Mouse (Mus musculus) gastrocnemius, adult 18-20 months (tissue): Measurements from ENCODE around the gene Arl15. TPM values are rescaled to one million over a fixed set of nuclear protein-coding genes. Genes with fewer than 3 reads are reported as not detected.

ENCODE experiments used
- DNase-seq: peaks from one replicate; pipeline ENCODE4 v3.0.0; 2021; ENCODE audit warnings: low spot score
- total RNA-seq, 2 experiments: library from RNA; stranded (reverse); gene quantifications; 2 replicates each; pipeline ENCODE4 v1.2.3; 2021

Arl15 gene
- total RNA-seq, 2 experiments from 2014 or later = 3.6 to 4.0 TPM

GRCm38 (mm10) chr13:114199746-114200145 is 405.4 kb downstream of the Arl15 start:
- no peak for DNase-seq

- no peak for DNase-seq
These were observed 406.2 kb downstream of the Arl15 start for GRCm38 (mm10) chr13:114200545-114200944.

DNA sequence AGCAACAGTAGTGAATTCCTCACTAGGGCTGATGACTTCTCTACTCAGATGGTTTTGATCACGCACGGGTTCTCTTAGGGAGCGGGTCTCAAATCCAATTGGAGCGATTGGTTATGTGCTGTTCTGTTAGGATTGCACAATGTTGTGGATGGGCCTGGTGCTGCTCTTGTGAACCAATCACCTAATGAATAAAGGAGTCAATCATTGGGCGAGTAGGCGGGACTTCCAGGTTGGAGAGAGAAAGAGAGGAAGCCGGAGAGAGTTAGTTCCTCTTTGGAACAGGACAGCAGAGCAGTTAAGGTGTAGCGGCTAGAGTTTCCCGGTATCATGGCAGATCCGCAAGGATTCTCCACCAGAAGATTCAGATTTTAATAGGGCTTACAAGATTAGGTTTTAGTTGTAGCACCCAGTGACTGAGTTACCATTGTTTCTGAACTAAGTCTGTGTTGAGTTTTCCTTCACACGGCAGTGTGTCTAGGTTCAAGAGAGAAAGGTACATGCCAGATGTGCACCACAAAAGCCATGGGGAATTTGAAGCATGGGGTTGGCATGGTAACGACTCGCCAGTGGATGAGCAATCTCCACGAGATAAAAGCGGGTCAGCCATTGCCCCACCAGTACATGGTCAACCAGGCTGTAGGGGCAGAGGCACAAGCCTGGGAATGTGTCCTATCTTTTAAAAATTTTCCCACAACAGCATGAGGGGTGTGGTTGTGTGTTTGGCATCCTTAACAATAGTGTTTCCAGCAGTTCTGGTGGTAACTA is 408.7 kb downstream of the Arl15 start:
- DNase-seq = no peak

Other genes starting within 250 kb of the Arl15 start
- 10 to 100 TPM in 1 of 2 experiments, 1 to 10 TPM in 1; 9.2 to 11.3 TPM for gene Snx18, start 175.9 kb upstream of the Arl15 start, total RNA-seq
- gene Hspb3, start 130.8 kb upstream of the Arl15 start, total RNA-seq = 10 to 100 TPM; 47.7 to 56.6 TPM